Mouse (Mus musculus) stomach, postnatal 0 days (tissue): ENCODE measurements around the gene Cdx2.

Experiments
- CTCF ChIP-seq: IDR thresholded peaks from 2 replicates; pipeline ENCODE4 v1.5.1; 2016; ENCODE audit warnings: antibody characterized with exemption, low read depth, mild to moderate bottlenecking, moderate library complexity
- EP300 ChIP-seq: optimal IDR thresholded peaks from 2 replicates; pipeline ENCODE3; 2016; ENCODE audit warnings: antibody characterized with exemption

DNA sequence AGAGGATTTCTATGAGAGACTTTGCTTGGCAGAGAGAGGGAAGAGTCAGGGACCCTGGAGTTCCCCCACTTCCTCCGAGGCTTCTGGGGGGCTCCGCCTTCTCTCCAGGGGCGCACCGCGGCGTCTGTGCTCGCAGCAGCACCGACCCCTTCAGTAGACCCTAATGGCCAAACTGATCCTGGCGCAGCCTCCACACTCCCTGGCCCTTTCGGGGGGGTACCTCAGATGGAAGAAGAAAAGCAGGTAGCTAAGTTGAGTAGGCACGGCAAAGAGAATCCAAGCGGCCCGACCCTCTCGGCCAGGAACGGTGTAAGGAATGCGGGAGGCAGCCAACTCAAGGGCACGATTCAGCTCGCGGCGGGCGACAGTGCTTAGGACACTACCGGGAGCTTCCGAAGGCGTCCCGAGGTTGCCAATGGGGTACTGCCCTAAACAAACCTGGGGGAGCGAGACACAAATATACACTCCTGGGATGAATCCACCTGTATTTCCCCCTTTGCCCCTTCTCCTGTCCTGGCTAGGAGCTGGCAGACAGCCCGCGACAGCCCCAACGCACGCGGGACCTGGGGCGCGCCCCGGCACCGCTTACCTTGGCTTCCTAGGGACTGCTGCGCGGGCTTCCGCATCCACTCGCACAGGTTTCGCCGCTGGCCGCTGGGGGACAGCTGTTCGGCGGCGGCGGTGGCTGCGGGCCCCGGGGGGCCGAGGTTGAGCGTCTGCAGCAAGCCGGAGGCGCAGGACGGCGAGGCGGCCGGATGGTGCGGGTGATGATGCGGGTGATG, 1.0 kb downstream of the Cdx2 start:
- no peak for TF ChIP-seq CTCF
- no peak for TF ChIP-seq EP300
